Mouse (Mus musculus): ENCODE data around the gene Natd1. TPM values are rescaled to one million over a fixed set of nuclear protein-coding genes. Genes with fewer than 3 reads are reported as not detected.
"Not testable (repeated sequence)": the region's sequence is repeated elsewhere in the genome, so short reads cannot be mapped to it uniquely, and the experiment has no call there.

Gene Natd1
- polyA plus RNA-seq, 1 experiment from 2014 or later, result 8.9 TPM

GRCm38 (mm10) chr11:60890286-60890685, 24.3 kb downstream of the Natd1 start:
- Histone ChIP-seq H3K4me1 (replicated peaks; ENCODE audit: control insufficient read depth, insufficient read depth, low read length) (no peaks in the 10 kb centered on the region), H3K36me3 (ENCODE audit: control insufficient read depth, insufficient read depth) (no peaks in the 10 kb centered on the region), H3K9ac (ENCODE audit: low read depth, low read length) (no peak overlapping the region), H3K27ac (ENCODE audit: low read depth, low read length) (no peak overlapping the region), H3K4me2 (replicated peaks; ENCODE audit: low read depth) (no peak overlapping the region), H3K9me3 (ENCODE audit: control insufficient read depth) (no peaks in the 10 kb centered on the region), H3K4me3 (ENCODE audit: low read depth, low read length) (no peak overlapping the region), H3K27me3 (replicated peaks; ENCODE audit: control insufficient read depth, insufficient read depth, low read length) (no peaks in the 10 kb centered on the region)
- ATAC-seq, result no peak
- no peak for TF ChIP-seq CTCF (IDR thresholded peaks at IDR 0.05; ENCODE audit: low read depth)
- WGBS, result 71% methylated on average over 6 of the region's 6 CpGs

GRCm38 (mm10) chr11:60889861-60890260, 24.7 kb downstream of the Natd1 start:
- Histone ChIP-seq H3K4me2 (replicated peaks; ENCODE audit: low read depth) (no peak overlapping the region), H3K27me3 (replicated peaks; ENCODE audit: control insufficient read depth, insufficient read depth, low read length) (no peaks in the 10 kb centered on the region), H3K4me1 (replicated peaks; ENCODE audit: control insufficient read depth, insufficient read depth, low read length) (no peaks in the 10 kb centered on the region), H3K9me3 (ENCODE audit: control insufficient read depth) (no peaks in the 10 kb centered on the region), H3K27ac (ENCODE audit: low read depth, low read length) (no peak overlapping the region), H3K4me3 (ENCODE audit: low read depth, low read length) (no peak overlapping the region), H3K9ac (ENCODE audit: low read depth, low read length) (no peak overlapping the region), H3K36me3 (ENCODE audit: control insufficient read depth, insufficient read depth) (no peaks in the 10 kb centered on the region)
- 65% methylated on average over 2 of the region's 2 CpGs for WGBS
- ATAC-seq, result no peak
- no peak for TF ChIP-seq CTCF (IDR thresholded peaks at IDR 0.05; ENCODE audit: low read depth)

GRCm38 (mm10) chr11:60886986-60887385, 27.6 kb downstream of the Natd1 start:
- H3K4me1 ChIP-seq (replicated peaks; ENCODE audit: control insufficient read depth, insufficient read depth, low read length); H3K4me2 ChIP-seq (replicated peaks; ENCODE audit: low read depth); H3K36me3 ChIP-seq (ENCODE audit: control insufficient read depth, insufficient read depth); ATAC-seq; H3K27ac ChIP-seq (ENCODE audit: low read depth, low read length); H3K4me3 ChIP-seq (ENCODE audit: low read depth, low read length); H3K9ac ChIP-seq (ENCODE audit: low read depth, low read length); H3K9me3 ChIP-seq (ENCODE audit: control insufficient read depth); H3K27me3 ChIP-seq (replicated peaks; ENCODE audit: control insufficient read depth, insufficient read depth, low read length): not testable (repeated sequence)
- 93% methylated on average over 2 of the region's 3 CpGs for WGBS

DNA sequence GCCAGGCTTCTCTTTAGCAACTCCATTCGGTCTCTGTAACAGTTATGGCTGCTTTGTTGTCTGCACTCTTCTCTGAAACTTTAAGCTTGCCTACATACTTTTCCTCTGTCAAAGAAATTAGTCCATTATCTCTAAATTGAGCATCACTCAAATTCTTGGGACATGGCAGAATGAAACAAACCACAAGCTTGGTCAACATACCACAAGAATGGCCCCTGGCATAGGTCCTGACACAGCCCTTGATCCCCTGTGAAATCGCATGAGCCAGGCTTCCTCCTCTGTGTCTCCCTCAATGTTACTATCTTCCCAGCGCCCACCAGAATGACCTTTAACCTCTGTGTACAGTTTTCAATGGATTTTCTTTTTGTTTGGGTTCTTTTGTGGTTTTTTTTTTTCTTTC, 32.2 kb downstream of the Natd1 start:
- ATAC-seq, result no peak
- 79% methylated on average over 3 of the region's 3 CpGs for WGBS
- Histone ChIP-seq H3K27ac (ENCODE audit: low read depth, low read length) (no peak overlapping the region), H3K4me3 (ENCODE audit: low read depth, low read length) (no peak overlapping the region), H3K4me1 (replicated peaks; ENCODE audit: control insufficient read depth, insufficient read depth, low read length) (no peaks in the 10 kb centered on the region), H3K36me3 (ENCODE audit: control insufficient read depth, insufficient read depth) (no peaks in the 10 kb centered on the region), H3K9ac (ENCODE audit: low read depth, low read length) (no peak overlapping the region), H3K4me2 (replicated peaks; ENCODE audit: low read depth) (no peak overlapping the region), H3K9me3 (ENCODE audit: control insufficient read depth) (no peaks in the 10 kb centered on the region), H3K27me3 (replicated peaks; ENCODE audit: control insufficient read depth, insufficient read depth, low read length) (no peaks in the 10 kb centered on the region)
- TF ChIP-seq CTCF (IDR thresholded peaks at IDR 0.05; ENCODE audit: low read depth), result no peak

GRCm38 (mm10) chr11:60880559-60880958, 34.0 kb downstream of the Natd1 start:
- 94% methylated on average over 4 of the region's 4 CpGs for WGBS
- no peak overlapping the region for H3K4me3 ChIP-seq (ENCODE audit: low read depth, low read length)
- H3K4me1 ChIP-seq (replicated peaks; ENCODE audit: control insufficient read depth, insufficient read depth, low read length), result 0 out of 2 replicates have a peak, but pooled peaks cover 5% of the 10 kb centered on the region
- no peak for ATAC-seq
- H3K27me3 ChIP-seq (replicated peaks; ENCODE audit: control insufficient read depth, insufficient read depth, low read length), result no peaks in the 10 kb centered on the region
- no peaks in the 10 kb centered on the region for H3K9me3 ChIP-seq (ENCODE audit: control insufficient read depth)
- H3K4me2 ChIP-seq (replicated peaks; ENCODE audit: low read depth), result no peak overlapping the region
- no peak for TF ChIP-seq CTCF (IDR thresholded peaks at IDR 0.05; ENCODE audit: low read depth)
- no peak overlapping the region for H3K9ac ChIP-seq (ENCODE audit: low read depth, low read length)
- H3K36me3 ChIP-seq (ENCODE audit: control insufficient read depth, insufficient read depth), result 0 out of 2 replicates have a peak, but pooled peaks cover 1% of the 10 kb centered on the region
- no peak overlapping the region for H3K27ac ChIP-seq (ENCODE audit: low read depth, low read length)

GRCm38 (mm10) chr11:60879423-60879822, 35.1 kb downstream of the Natd1 start:
- Histone ChIP-seq H3K4me2 (replicated peaks; ENCODE audit: low read depth) (peak overlapping the region; percentile 70), H3K9me3 (ENCODE audit: control insufficient read depth) (no peaks in the 10 kb centered on the region), H3K9ac (ENCODE audit: low read depth, low read length) (peak overlapping the region; percentile 88), H3K27ac (ENCODE audit: low read depth, low read length) (peak overlapping the region; percentile 96), H3K4me3 (ENCODE audit: low read depth, low read length) (peak overlapping the region; percentile 94), H3K4me1 (replicated peaks; ENCODE audit: control insufficient read depth, insufficient read depth, low read length) (0 out of 2 replicates have a peak, but pooled peaks cover 5% of the 10 kb centered on the region), H3K27me3 (replicated peaks; ENCODE audit: control insufficient read depth, insufficient read depth, low read length) (no peaks in the 10 kb centered on the region), H3K36me3 (ENCODE audit: control insufficient read depth, insufficient read depth) (peaks cover 7% of the 10 kb centered on the region; the same call in 1 of the 2 replicates)
- 1% methylated on average over 11 of the region's 11 CpGs for WGBS
- peak; percentile 22 for ATAC-seq
- peak; percentile 89 for TF ChIP-seq CTCF (IDR thresholded peaks at IDR 0.05; ENCODE audit: low read depth)

All from intestine, postnatal 0 days (tissue).